Mouse (Mus musculus) WW6 (cell line): Measurements from ENCODE around the gene Prl7a2.

Experiments used
- DNase-seq: peaks from one replicate; pipeline ENCODE4 v3.0.0-alpha.2; 2013; ENCODE audit warnings: low read depth, low spot score

The Prl7a2 gene

GRCm38 (mm10) chr13:27667936-27668335, at the start of gene Prl7a2:
TSS of gene Prl7a2 (minus strand) at chr13:27668036.
- no peak for DNase-seq

GRCm38 (mm10) chr13:27716636-27717035, 48.8 kb upstream of the Prl7a2 start, which contains the start of gene Prl7d1:
TSS of gene Prl7d1 (minus strand) at chr13:27716736.
- DNase-seq, result no peak

GRCm38 (mm10) chr13:27706521-27706920, 38.7 kb upstream of the Prl7a2 start:
- DNase-seq, result no peak

GRCm38 (mm10) chr13:27660747-27661146, 7.1 kb downstream of the Prl7a2 start:
- DNase-seq, result no peak

- no peak for DNase-seq
Measured at GRCm38 (mm10) chr13:27642393-27642792, 25.4 kb downstream of the Prl7a2 start, which contains the start of gene Prl7a1. TSS of gene Prl7a1 (minus strand) at chr13:27642493.

DNA sequence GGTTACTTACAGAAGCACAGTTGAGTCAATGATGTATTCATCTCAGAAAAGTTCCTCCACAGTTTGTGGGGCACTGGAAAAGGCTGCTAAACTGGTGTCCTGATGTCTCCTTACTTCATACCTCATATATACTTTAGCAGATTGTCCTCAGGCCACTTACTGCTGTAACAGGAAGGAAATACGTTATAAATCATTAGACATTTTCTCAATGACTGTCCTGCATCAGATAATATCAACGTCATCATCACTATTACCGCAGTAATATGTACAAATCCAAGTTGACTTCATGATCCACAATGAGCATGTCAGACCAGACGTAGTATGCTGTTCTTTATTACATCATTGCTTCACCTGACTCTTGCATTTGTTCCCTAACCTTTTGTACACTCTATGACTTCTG, 57.4 kb downstream of the Prl7a2 start, which contains the start of gene Prl7b1:
Gene Prl7b1, minus strand, starts transcription at position 101 of the 400 bp plus-strand sequence.
- DNase-seq, result no peak
